Mouse (Mus musculus) heart, adult 10 weeks (tissue): ENCODE results near the gene Kcnq4. TPM values are rescaled to one million over a fixed set of nuclear protein-coding genes. Genes with fewer than 3 reads are reported as not detected.

Experiments
- polyA plus RNA-seq: library from polyadenylated mRNA; stranded (reverse); fragments of 350-450 nt; fragmentation: Illumina TruSeq; extraction: RNeasy Lipid Tissue Mini Kit (QIAGEN cat#74804); gene quantifications from one replicate; pipeline ENCODE4 v1.2.3, GENCODE M21; 2014; ENCODE audit warnings: low read depth, low replicate concordance

Gene Kcnq4
- polyA plus RNA-seq: 3.9 TPM

GRCm38 (mm10) chr4:120747941-120748866 is at the start of gene Kcnq4:
Kcnq4 (minus strand) TSS chr4:120748612.

GRCm38 (mm10) chr4:120666358-120667024 is 81.9 kb downstream of the Kcnq4 start, which contains the start of gene Cited4:
Cited4 (plus strand) TSS chr4:120666572.

Other genes with a start within 250 kb of the Kcnq4 start
- gene Slfnl1, start 216.4 kb downstream of the Kcnq4 start, polyA plus RNA-seq: not detected
- 43.5 TPM for gene Ctps, start 178.3 kb downstream of the Kcnq4 start, polyA plus RNA-seq
- not detected for gene Gm8439, start 159.9 kb downstream of the Kcnq4 start, polyA plus RNA-seq
- 30.8 TPM for gene Cited4, start 82.0 kb downstream of the Kcnq4 start, polyA plus RNA-seq
- 70.0 TPM for gene Nfyc, start 83.0 kb upstream of the Kcnq4 start, polyA plus RNA-seq
- 0.16 TPM for gene Rims3, start 106.2 kb upstream of the Kcnq4 start, polyA plus RNA-seq
- 3.2 TPM for gene Exo5, start 176.4 kb upstream of the Kcnq4 start, polyA plus RNA-seq
- gene Zfp69, start 203.1 kb upstream of the Kcnq4 start, polyA plus RNA-seq: 0.86 TPM